Comparison of ENCODE assay signal across 8 mouse cellular contexts in genomic region chr10:126905650-126906075, GRCm38 (mm10). TPM values are rescaled to one million over a fixed set of nuclear protein-coding genes. Genes with fewer than 3 reads are reported as not detected.
DNase-seq lines count a peak whose midpoint lies in the region; ATAC-seq lines count a peak whose summit lies in the region.

No protein-coding gene starts in this region.

- H3K9me3 ChIP-seq in hindbrain, embryonic 16.5 days (ENCODE audit: control insufficient read depth, low read length): no peaks in the 10 kb centered on the region

- WGBS in hindbrain, embryonic 16.5 days: 2% methylated on average over 30 of the region's 30 CpGs
- under 1% methylated on average over 30 of the region's 30 CpGs for WGBS in macrophage (ENCODE audit: missing documents)

- no peaks in the 10 kb centered on the region for H3K27me3 ChIP-seq in hindbrain, embryonic 16.5 days (replicated peaks; ENCODE audit: control insufficient read depth, insufficient read depth, low read length)

- H3K27ac ChIP-seq in hindbrain, embryonic 16.5 days (ENCODE audit: low read depth, low read length): peak overlapping the region; percentile 80
- H3K27ac ChIP-seq in macrophage: peak overlapping the region; percentile 84

- peak; percentile 86 for DNase-seq in WW6 (ENCODE audit: low read depth, low spot score)
- peak; percentile 72 to 87 for DNase-seq in cerebellum, postnatal 4 days (ENCODE audit: low spot score in 2 of 2)
- DNase-seq in gastrocnemius, adult 18-20 months (ENCODE audit: low spot score): peak; percentile 95
- DNase-seq in left cerebral cortex, adult 18-20 months (ENCODE audit: low spot score in 2 of 2): peak; percentile 95 to 96
- peak; percentile 94 for DNase-seq in right cerebral cortex, adult 18-20 months
- DNase-seq in urinary bladder, postnatal 10 days (ENCODE audit: low spot score): peak; percentile 79

- H3K4me3 ChIP-seq in hindbrain, embryonic 16.5 days (ENCODE audit: low read length): peak overlapping the region; percentile 52
- peak overlapping the region; percentile 37 for H3K4me3 ChIP-seq in macrophage (ENCODE audit: inconsistent target)

- no peaks in the 10 kb centered on the region for H3K79me2 ChIP-seq in macrophage (ENCODE audit: inconsistent target)

- ATAC-seq in hindbrain, embryonic 16.5 days: peak; percentile 87

- peak overlapping the region; percentile 91 for H3K4me2 ChIP-seq in hindbrain, embryonic 16.5 days (ENCODE audit: low read length)

- peaks cover 2% of the 10 kb centered on the region; the same call in 1 of the 2 replicates for H3K4me1 ChIP-seq in hindbrain, embryonic 16.5 days (ENCODE audit: control insufficient read depth, insufficient read depth, low read depth, low read length)

- H3K36me3 ChIP-seq in hindbrain, embryonic 16.5 days (ENCODE audit: control insufficient read depth, insufficient read depth, low read length): no peaks in the 10 kb centered on the region
- H3K36me3 ChIP-seq in macrophage (ENCODE audit: inconsistent target): no peaks in the 10 kb centered on the region

- H3K9ac ChIP-seq in hindbrain, embryonic 16.5 days (ENCODE audit: low read depth, low read length): peak overlapping the region; percentile 69

RNA-seq across cellular contexts. Expression of gene Atp23, which starts 4.5 kb away (rescaled TPM):
- total RNA-seq in gastrocnemius, adult 18-20 months (2021): 1 to 10 TPM; 1.5 to 1.6 TPM
- 14.5 and 17.2 TPM in 2 replicates for polyA plus RNA-seq in hindbrain, embryonic 16.5 days (2015; fragmentation: Nextera tagmentation; extraction: Ambion mirVana)
- 10 to 100 TPM in 1 of 2 experiments, 1 to 10 TPM in 1; 8.9 to 11.6 TPM for total RNA-seq in left cerebral cortex, adult 18-20 months (2021)
- total RNA-seq in macrophage (2018; cell fraction: chromatin; rRNA removed): 10 to 100 TPM in 6 of 26 experiments, 1 to 10 TPM in 18, under 1 TPM in 2; 0.36 to 20.1 (median 3.7) TPM
- 1 to 10 TPM; 1.2 to 9.4 (median 4.7) TPM for total RNA-seq in macrophage (2018; cell fraction: cytosol; rRNA removed)
- total RNA-seq in macrophage (2018; cell fraction: nucleus; rRNA removed): 10 to 100 TPM in 4 of 26 experiments, 1 to 10 TPM in 15, under 1 TPM in 7; 0.23 to 11.8 (median 2.6) TPM
- 3.6 to 7.7 TPM (median 7.0 TPM) in 3 replicates for polyA plus RNA-seq in macrophage (2018)

Comparison
In these comparisons a context has a peak if more than half of its experiments do, and no peak if none do; other contexts are left out.
1. Peak in every context shown above with its lines: DNase-seq, ATAC-seq, H3K4me3 ChIP-seq and H3K27ac ChIP-seq.